Mouse (Mus musculus): ENCODE data around the gene Nr0b2.

GRCm38 (mm10) chr4:133603056-133603455 lies 49.9 kb downstream of the Nr0b2 start:
- TF ChIP-seq CTCF (IDR thresholded peaks at IDR 0.05; ENCODE audit: insufficient read depth, low read length): no peak
- TF ChIP-seq POLR2A (IDR thresholded peaks at IDR 0.05; ENCODE audit: borderline replicate concordance, extremely low read depth, low read depth, low read length): no peak
